Mouse (Mus musculus) erythroblast, adult 5-6 weeks (primary cell): ENCODE data around the gene Rars. TPM values are rescaled to one million over a fixed set of nuclear protein-coding genes. Genes with fewer than 3 reads are reported as not detected.
"Not testable (repeated sequence)": the region's sequence is repeated elsewhere in the genome, so short reads cannot be mapped to it uniquely, and the experiment has no call there.

Source experiments
- ATAC-seq: replicated peaks from 2 replicates; pipeline ENCODE4 v1.8.0; 2016; ENCODE audit warnings: moderate number of reproducible peaks, mild to moderate bottlenecking, moderate TSS enrichment, inconsistent platforms; ENCODE audit not compliant: poor library complexity, low FRiP score, severe bottlenecking
- total RNA-seq, 2 experiments: library from RNA; stranded (forward) in 1 of 2; stranded (reverse) in 1 of 2; fragments of 150-400 nt in 1 of 2; fragments of 200-764, 138-1000 nt in 1 of 2; gene quantifications; 2 replicates each; pipeline versions ENCODE4 v1.2.3 to v1.2.4; 2015 to 2017; ENCODE audit warnings: low replicate concordance in 2 of 2

Gene Rars
- total RNA-seq (2015; ENCODE audit: low replicate concordance) (20.9 and 22.2 TPM in 2 replicates), total RNA-seq (2017; ENCODE audit: low replicate concordance) (24.7 and 25.4 TPM in 2 replicates)

DNA sequence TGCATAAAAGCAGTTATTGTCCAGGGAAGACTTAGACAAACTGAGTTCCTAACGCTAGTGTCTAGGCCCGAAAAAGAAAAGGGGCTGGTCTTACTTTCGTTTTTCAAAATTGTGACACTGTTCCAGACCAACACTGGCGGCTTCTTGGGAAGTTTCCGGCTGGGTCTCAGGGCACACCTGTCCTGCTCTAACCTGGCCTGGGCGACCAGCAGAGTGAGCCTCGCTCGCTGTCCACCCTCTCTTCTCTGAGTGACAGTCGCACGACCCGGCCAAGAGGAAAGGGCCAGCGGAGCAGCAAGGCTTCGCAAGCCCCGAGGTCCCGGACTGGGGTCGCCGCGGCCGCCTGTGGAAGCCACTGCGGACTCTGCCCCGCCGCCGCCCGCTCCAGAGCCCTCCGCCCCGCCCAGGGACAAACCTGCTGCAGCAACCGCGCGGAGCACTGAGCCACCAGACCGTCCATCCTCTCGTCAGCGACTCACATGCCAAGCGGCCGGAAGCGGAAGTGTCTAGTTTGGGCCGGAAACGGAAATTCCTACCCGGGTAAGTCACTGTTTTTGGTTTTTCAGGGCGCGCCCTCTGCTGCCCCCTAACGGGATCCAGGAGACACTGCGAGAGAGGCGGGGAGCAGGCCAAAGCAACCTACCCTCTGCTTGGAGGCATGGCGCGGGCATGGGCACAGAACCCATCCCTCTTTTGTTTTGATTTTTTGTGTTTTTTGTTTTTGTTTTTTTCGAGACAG is at the start of gene Rars:
Gene Rars (minus strand): TSS at position 485 of the 739 bp plus-strand sequence.
- ATAC-seq, result peak; percentile 91

DNA sequence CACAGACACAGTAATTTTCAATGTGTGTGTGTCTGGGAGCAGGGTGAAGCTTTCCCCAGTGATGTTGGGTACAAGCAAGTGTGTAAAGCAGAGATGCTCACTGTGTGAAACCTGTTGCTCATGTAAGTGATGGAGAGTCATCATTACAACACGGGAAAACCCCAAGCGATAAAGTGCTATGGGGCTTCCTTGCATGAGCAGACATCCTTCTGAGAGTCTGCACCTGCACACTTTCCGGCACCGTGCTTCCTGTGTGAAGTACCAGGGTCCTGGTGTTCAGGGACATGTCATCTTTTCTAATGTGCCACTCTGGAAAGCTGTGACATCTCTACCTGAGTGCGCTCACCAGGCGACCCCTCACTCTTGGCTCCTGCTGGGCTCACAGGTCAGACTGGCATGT is 48.5 kb upstream of the Rars start:
- no peak for ATAC-seq

DNA sequence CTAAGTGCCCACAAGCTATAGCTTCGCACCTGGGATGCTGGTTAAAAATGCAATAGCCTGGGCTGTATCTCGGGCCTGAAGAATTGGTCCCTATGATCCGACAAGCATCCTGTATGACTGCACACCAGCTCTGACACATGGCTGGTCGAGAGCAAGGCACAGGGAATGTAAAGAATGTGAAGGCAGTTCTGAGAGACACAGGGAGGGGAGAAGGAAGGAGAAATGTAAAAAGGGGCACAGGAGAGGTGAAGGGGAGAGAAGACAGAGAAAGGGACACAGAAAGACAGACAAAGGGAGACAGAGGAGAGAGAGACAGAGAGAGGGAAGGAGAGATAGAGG is 44.2 kb upstream of the Rars start:
- no peak for ATAC-seq

DNA sequence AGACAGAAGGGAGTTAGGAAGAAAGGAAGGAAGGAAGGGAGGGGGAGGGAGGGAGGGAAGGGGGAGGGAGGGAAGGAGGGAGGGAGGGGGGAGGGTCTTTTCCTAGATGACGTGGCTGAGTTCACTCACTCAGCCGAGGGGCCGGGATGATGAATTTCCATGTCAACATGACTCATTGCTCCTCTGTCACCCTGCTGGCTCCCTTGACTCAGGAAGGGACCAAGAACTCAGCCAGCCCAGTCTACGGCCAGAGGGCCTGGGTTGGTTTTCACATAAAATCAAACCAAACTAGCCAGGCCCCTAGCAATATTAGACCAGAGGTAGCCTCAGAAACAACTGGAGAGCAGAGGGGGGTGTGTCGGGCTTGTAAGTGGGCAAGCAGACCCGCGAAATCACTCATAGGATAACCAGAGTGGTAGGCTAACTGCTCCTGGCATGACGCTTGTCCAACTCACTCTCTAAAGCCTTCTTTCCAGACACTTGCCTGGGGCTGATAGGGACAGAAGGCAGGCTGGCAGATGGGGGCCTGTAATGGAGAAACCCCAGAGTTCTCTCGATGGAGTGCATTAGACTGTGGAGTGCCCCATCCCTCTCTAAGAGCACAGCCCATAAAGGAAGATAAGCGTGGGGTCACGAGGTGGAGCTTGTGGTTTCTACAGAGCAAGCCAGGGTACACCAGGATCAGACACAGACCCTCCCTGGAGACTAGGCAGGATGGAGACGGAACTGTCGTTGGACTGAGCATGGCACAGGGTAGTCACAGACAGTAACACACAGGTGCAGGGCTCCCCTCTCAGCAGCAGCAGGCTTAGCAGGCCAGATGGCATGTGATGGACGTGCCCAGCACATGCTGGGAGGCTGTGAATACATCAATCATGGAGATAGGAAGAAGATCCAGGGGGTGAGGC is 43.6 kb upstream of the Rars start:
- ATAC-seq, result no peak

DNA sequence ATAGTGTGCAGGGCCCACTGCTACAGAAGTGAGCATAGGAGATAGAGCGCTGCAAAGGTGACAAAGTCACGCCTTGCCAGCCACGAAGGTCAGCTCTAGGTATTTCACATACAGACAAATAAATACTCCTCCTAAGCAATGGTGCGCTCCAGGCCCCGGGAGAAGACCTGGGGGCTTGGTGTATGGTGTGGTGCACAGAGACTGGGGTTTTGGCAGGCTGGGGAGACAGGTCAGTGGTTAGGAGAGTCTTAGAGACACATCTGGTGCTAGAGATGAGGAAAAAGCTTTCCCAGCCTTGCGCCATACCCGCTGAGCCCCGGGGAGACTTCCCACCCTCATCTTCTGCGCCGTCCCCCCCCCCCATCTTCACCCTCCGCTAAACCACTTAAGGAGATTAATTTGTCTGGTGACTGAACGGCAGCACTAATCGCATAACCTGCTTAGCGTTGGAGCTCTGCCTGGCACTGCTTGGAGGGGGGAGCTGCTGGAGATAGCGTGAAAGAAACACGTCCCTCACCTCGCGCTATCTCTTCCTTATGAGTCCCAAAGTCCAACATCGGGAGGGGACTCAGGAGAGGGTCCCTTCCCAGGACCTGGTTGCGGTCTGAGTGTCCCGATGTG is 39.4 kb upstream of the Rars start:
- ATAC-seq, result no peak

DNA sequence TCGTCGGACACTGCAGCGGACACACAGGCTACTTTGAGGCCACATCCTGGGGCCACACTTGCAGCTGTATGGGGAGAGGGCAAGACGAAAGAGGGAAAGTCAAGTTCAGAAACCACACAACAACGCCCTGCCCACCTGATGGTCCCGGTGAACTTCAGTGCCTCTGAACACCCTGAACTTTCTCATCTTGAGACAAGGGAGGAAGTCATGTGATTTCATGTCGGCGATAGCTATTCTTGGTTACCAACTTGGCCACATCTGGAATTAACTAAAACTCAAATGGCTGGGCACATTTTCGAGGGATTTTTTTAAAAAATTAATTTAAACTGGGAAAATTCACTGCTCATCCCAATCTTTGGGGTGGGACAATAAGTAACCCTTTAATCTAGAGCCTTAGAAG is 36.7 kb upstream of the Rars start:
- no peak for ATAC-seq

DNA sequence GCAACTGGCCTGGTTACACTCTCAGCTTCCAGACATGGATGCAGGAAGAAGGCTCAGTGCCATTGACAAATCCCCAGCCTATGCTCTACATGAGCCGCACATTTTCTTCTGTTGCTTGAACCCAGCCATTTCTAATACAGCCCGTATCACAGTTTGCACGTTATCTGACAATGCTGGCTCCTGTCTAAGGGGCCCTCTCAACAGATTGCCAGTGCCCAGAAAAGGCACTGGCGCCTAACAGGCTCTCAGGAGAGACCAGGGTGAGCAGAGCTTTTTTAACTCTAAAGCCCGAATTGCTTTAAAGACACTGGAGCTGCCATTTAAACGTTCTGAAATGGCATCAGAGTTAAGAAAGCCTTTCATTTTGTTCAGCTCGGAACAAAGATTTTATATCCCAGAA is 31.8 kb upstream of the Rars start:
- no peak for ATAC-seq

DNA sequence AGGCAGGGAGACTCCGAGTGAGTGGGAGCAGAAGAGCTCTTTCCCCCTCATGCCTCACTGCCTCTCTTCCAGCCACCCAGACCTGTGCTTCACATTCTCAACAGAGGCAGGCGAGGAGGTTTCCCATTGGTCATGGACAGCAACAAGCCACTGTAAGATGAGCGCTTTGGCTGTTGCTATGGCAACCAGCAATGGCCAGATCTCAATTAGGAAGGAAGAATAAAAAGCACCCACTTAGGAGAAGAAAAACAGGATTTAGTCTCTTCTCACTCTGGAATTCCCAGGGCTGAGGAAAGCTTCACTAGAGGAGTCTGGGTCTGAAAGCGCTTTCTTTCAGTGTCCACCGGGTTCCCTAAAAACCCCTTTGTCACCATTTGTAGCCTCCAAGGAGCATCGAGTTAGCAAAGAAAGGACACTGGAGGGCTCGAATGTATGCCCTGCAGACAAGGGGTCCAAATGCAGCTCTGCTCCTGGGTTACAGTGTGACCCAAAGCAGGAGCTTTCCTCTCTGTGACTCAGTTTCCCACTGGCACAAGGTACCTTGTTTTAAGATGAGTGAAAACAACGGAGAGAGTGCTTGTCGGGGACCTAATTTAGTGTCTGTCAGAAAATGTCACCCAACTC is 30.8 kb upstream of the Rars start:
- no peak for ATAC-seq

DNA sequence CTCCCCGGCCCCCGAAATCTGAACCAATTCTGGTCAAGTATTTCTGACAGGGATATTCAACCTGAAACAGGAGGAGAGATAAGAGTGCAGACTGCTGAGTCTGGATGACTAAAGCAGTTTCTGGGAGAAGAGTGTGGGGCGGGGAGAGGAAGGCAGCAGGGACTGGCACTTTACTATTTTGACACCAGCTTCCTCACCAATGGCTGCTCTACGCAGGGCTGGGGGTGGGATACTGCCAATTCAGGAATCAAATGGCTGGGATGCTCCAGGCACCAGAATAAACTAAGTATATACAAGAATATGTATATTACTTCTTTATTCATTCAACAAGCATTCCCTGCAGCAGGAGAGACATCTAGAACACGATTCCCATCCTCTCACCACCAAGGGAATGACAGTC is 29.3 kb upstream of the Rars start:
- ATAC-seq, result no peak

DNA sequence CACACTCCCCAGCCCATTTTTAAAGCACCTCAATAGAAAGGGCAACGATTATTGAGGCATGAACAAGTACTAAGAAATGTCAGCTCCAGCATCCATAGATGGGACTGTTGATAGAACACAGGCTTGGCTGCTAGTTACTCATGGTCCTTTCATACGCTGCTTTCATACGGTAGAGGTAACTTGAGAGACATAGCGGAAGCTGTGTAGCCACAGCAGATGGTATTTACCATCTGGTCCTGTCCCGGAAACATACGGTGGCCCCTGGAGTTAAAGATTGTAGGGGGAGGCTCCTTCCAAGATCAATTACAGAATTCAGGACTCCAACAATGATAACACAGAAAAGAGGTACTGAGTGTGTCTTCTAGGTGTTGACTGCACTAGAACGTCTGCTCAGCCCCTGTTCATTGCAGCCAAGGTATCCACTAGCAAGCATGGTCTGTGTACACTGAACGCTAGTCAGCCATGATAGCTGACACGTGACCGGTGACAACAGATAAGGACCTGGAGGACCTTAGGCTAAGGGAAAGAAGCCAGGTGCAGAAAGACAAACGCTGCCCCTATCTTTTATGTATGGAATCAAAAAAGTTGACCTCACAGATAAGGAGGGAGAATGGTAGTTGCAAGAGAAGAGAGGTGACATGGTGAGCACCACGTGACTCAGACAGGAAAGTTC is 23.2 kb upstream of the Rars start:
- ATAC-seq, result no peak

DNA sequence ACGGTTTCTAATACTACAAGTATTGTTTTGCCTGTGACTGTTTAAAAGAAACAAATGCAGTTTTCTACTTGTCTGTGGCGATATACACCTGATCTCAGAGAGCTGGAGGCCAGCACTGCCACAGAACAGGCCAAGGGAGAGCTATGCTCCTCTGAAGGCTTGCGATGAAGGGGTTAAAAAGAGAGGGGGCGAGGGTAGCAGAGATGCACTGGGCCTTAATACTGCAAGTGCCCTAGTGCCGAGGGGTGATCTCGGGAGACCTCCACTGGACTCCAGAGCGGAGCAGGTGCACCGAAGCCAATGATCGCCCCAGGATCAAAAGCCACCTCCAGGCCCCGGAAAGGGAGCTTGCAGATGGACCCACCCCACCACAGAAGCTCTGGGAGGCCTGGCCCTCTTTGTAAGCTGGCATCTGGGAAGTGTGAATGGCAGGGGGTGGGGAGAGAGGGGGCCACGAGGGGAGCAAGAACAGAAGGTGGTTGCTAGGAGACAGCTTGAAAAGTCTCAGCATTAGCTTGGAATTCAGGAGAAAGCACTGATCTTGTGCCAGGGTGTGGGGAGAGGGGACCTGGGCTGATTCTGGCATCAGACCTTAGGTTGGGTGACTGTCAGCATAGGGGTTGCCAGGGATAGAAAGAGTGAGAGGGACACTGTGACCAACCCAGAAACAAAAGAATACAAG is 22.2 kb upstream of the Rars start:
- ATAC-seq, result no peak

DNA sequence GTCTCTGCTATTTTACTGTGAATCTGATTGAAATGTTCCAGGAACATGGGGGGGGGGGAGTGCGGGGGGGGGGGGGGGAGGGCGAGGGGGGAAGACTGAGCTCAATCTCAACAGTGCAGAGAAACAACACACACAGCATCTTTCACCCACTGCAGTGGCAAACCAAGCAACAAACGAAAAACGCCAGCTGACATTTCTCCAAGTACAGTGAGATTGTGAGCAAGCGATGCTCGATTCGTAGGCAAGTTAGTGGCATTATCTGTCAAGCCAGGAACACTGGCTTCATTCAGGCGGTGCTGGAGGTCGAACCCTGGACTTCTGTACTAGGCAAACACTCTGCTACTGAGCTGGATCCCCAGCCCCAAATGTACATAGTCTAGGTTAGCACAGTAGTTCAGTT is 21.3 kb upstream of the Rars start:
- ATAC-seq, result no peak

DNA sequence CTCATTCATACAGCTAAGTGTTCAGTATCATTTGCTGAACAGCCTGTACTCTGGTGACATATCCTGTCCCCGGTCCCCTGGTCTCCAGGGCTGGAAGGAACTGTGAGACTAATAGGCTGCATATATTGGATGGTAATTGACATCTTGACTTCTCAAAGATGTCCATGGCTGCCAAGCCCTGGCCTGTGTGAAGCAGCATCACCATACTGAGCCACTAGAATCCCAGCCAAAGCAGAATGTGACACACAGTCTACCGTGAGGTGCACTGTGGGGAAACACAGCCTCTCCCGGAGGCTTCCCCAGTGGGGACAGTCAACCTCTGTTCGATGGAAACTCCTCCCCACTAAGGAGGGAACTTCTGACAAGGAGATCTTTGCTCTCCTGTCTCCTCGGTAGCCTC is 20.6 kb upstream of the Rars start:
- no peak for ATAC-seq

DNA sequence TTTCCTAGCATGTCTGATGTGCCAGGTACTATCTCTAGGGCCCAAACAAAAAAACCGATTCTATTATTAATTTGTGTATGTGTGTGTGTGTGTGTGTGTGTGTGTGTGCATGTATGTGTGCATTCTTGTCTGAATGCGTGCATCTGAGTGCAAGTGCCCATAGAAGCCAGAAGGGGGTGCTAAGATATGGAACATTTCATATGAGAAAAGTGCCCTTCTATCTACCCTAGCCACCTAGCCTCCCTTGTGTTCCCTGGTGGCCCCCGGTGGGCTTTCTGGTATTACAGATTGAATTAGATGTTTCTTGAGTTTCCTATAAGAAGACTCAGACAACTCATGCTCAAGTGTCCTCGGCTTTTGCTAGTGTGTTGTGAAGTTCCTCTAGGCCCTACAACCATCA is 19.3 kb upstream of the Rars start:
- ATAC-seq, result no peak

DNA sequence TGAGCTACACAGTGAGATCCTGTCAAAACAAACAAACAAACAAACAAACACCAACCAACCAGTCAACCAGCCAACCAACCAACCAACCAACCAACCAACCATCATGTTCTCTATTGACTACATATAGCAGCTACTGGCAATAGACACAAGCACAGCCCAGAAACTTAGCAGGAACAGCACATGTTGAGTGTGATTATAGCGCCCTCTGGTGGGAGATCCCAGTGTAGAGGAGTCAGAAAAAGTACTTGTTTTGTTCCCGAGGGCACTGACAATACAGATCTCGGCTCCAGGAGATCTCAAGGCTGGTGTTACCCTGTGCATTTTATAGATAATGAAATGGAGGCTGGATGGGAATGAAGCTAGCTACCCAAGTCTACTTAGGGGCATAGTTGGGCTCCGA is 18.4 kb upstream of the Rars start:
- no peak for ATAC-seq

DNA sequence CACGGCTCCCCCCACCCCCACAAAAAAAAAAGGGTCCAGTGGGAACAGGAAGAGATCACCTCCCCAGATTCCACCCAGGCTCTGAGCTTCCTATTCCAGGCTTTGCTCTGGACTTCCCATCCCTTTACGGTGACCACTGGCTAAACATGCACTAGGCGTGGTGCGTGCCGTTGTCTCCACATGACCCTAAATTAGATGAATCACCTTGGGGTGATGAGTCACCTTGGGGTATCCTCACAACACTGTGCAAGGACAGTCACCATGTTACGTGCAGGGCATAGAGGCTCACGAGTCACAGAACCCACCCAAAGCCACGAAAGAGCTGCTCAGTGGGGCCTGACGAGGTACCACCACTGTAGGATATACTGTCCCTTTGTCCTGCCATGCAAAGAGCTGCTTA is 10.0 kb upstream of the Rars start:
- no peak for ATAC-seq

DNA sequence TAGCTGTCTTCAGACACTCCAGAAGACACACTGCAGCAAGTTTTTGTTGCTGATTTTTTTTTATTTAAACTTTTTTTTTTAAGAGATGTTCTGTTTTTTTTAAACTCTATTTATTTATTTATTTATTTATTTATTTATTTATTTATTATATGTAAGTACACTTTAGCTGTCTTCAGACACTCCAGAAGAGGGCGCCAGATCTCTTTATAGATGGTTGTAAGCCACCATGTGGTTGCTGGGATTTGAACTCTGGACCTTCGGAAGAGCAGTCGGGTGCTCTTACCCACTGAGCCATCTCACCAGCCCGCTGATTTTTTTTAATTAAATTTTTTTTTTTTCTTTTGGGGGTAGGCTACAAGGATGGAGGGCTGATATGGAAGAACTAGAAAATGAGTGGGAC is 8.3 kb upstream of the Rars start:
- ATAC-seq, result not testable (repeated sequence)

DNA sequence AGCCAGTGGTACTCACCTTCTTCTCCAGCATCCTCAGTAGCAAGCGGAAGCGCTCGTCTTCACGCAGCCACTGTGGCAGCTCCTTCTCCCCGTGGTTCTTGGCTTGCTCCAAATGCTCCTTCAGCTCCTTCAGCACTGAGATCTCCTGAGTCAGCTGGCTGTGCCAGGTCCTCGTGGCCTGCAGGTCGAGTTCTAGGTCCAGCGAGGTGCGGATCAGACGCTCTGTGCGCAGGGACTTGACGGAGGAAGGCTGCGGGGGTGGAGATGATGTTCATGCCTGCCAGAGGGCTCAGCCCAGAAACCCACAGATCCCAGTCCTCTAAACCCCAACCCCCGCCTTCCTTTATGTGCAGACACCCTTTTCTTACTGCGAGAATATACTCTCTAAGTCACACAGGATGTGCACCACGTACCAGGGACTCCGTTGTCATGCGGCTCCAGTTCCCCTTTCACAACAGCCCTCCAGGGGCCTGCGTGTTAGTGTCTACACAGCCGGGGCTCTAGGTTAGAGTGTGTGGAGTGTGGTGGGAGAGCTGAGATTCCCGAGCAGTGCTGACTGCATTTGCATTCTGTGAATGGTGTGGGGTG is 7.5 kb upstream of the Rars start:
- no peak for ATAC-seq

DNA sequence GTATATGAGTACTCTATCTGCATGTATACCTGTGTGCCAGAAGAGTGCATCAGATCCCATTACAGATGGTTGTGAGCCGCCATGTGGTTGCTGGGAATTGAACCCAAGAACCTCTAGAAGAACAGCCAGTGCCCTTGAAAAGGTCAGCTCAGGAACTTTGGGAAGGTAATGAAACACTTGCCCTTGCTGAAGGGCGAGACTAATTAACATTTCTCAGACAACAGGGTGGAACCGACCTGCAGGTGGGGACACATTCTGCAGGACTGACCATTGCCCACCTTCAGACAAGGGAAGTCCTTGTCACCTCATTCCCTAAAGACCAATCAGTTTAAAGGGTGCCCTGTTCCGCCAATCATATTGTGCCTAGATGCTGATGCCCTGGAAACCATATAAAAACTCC is 6.5 kb upstream of the Rars start:
- not testable (repeated sequence) for ATAC-seq
